Mouse (Mus musculus) embryonic fibroblast, embryonic 13.5 days (primary cell): ENCODE results near the gene Hoxd13.

Experiments
- CTCF ChIP-seq: IDR thresholded peaks from 2 replicates; pipeline ENCODE4 v1.5.1; 2011; ENCODE audit warnings: mild to moderate bottlenecking, control low read depth, low read length, moderate library complexity, borderline replicate concordance; ENCODE audit not compliant: insufficient read depth
- POLR2A ChIP-seq: IDR thresholded peaks from 2 replicates; pipeline ENCODE4 v1.6.1; 2011; ENCODE audit warnings: low read depth, mild to moderate bottlenecking, control low read depth, low read length, moderate library complexity

GRCm38 (mm10) chr2:74693432-74693827, 25.3 kb downstream of the Hoxd13 start:
- TF ChIP-seq POLR2A (no peak), CTCF (no peak)
